Comparison of ENCODE assay signal across 24 mouse cellular contexts in the genomic region with DNA sequence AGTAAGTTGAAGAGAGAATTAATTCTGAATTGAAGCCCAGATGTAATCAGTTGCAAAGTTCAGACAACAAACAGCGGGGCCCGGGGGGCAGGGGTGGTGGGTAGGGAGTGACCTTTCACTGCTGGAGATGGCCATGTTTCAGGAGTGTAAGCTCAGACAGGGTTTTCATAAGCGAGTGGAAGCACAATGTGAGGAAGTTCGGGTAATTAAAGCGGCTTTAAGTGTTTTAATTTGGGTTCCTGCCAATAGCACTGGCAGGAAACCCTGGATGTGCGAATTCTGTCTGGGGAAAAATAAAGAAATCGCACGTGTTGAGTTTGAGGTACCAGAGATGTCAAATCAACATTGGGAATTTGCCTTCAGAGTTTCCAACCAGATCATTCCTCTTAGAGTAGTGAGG.
A peak's percentile ranks its signal among the peaks of the same experiment; 100 is the strongest.
DNase-seq lines count a peak whose midpoint lies in the region; ATAC-seq and TF ChIP-seq lines count a peak whose summit lies in the region.
"Had no signal": no experiment of that assay in that cellular context is flagged by ENCODE, and none has a peak within 500 bp of the region (broad histone marks: within the 10 kb centered on the region; RNA-seq: fewer than 3 reads in every experiment).

No protein-coding gene starts in this region.

- 65% methylated on average over 8 of the region's 8 CpGs for WGBS in forebrain, embryonic 14.5 days
- 89% methylated on average over 8 of the region's 8 CpGs for WGBS in forebrain, embryonic 10.5 days
- WGBS in heart, postnatal 0 days = 59% methylated on average over 8 of the region's 8 CpGs
- 82% methylated on average over 8 of the region's 8 CpGs for WGBS in heart, embryonic 10.5 days
- whole genome bisulfite sequencing in lung, embryonic 16.5 days = 70% methylated on average over 8 of the region's 8 CpGs
- WGBS in lung, adult 2 months = 43% methylated on average over 8 of the region's 8 CpGs

- H3K4me2 ChIP-seq in forebrain, embryonic 14.5 days (ENCODE audit: low read length) = no peak overlapping the region
- H3K4me2 ChIP-seq in heart, postnatal 0 days (ENCODE audit: low read depth, low read length) = no peak overlapping the region
- no peak overlapping the region for H3K4me2 ChIP-seq in lung, embryonic 16.5 days (ENCODE audit: low read depth, low read length)
- H3K4me2 ChIP-seq: limb, embryonic 12.5 days; liver, embryonic 13.5 days; midbrain, embryonic 11.5 days had no signal

- no peak for TF ChIP-seq EP300 in heart, postnatal 0 days (IDR thresholded peaks at IDR 0.05; ENCODE audit: low read depth)

- H3K4me1 ChIP-seq in forebrain, embryonic 14.5 days (ENCODE audit: control insufficient read depth, insufficient read depth, low read length) = no peaks in the 10 kb centered on the region
- H3K4me1 ChIP-seq in forebrain, embryonic 10.5 days = no peaks in the 10 kb centered on the region
- no peaks in the 10 kb centered on the region for H3K4me1 ChIP-seq in heart, postnatal 0 days (ENCODE audit: control insufficient read depth, insufficient read depth)
- H3K4me1 ChIP-seq in heart, embryonic 10.5 days = no peaks in the 10 kb centered on the region
- H3K4me1 ChIP-seq in lung, embryonic 16.5 days (replicated peaks; ENCODE audit: control insufficient read depth, insufficient read depth, low read length) = no peaks in the 10 kb centered on the region
- no peaks in the 10 kb centered on the region; the same call in none of the 2 replicates for H3K4me1 ChIP-seq in lung, adult 2 months (ENCODE audit: control insufficient read depth, insufficient read depth, low read length)
- H3K4me1 ChIP-seq: hindbrain, embryonic 10.5 days; limb, embryonic 12.5 days; liver, embryonic 13.5 days had no signal

- TF ChIP-seq POLR2A in lung, adult 2 months (IDR thresholded peaks at IDR 0.05; ENCODE audit: borderline replicate concordance, extremely low read depth, low read depth, low read length) = no peak

- no peak for TF ChIP-seq CTCF in heart, postnatal 0 days (IDR thresholded peaks at IDR 0.05; ENCODE audit: low read depth)
- TF ChIP-seq CTCF in lung, adult 2 months (IDR thresholded peaks at IDR 0.05; ENCODE audit: insufficient read depth, low read length) = no peak
- no peak for TF ChIP-seq CTCF in layer of hippocampus, adult 2 months (conservative IDR thresholded peaks at IDR 0.05)

- H3K27ac ChIP-seq in forebrain, embryonic 14.5 days (ENCODE audit: low read depth, low read length) = no peak overlapping the region
- no peak overlapping the region for H3K27ac ChIP-seq in forebrain, embryonic 10.5 days
- H3K27ac ChIP-seq in heart, postnatal 0 days (ENCODE audit: low read depth) = no peak overlapping the region
- no peak overlapping the region for H3K27ac ChIP-seq in heart, embryonic 10.5 days
- no peak overlapping the region for H3K27ac ChIP-seq in lung, embryonic 16.5 days (ENCODE audit: low read length)
- no peak overlapping the region for H3K27ac ChIP-seq in layer of hippocampus, adult 2 months
- H3K27ac ChIP-seq: hindbrain, embryonic 10.5 days; hindbrain, postnatal 0 days; limb, embryonic 12.5 days; liver, embryonic 13.5 days had no signal

- H3K4me3 ChIP-seq in forebrain, embryonic 14.5 days (ENCODE audit: low read depth, low read length) = no peak overlapping the region
- H3K4me3 ChIP-seq in forebrain, embryonic 10.5 days = no peak overlapping the region
- no peak overlapping the region for H3K4me3 ChIP-seq in heart, postnatal 0 days (ENCODE audit: low read depth, low read length)
- no peak overlapping the region for H3K4me3 ChIP-seq in heart, embryonic 10.5 days
- no peak overlapping the region for H3K4me3 ChIP-seq in lung, embryonic 16.5 days (ENCODE audit: low read length)
- H3K4me3 ChIP-seq in lung, adult 2 months (replicated peaks; ENCODE audit: extremely low read depth, low read depth, low read length) = no peak overlapping the region
- no peak overlapping the region for H3K4me3 ChIP-seq in layer of hippocampus, adult 2 months
- H3K4me3 ChIP-seq: gastrocnemius, adult 2 months; hindbrain, embryonic 10.5 days; limb, embryonic 12.5 days; liver, embryonic 13.5 days had no signal

- no peaks in the 10 kb centered on the region for H3K9me3 ChIP-seq in forebrain, embryonic 14.5 days (replicated peaks; ENCODE audit: control insufficient read depth, low read length)
- no peaks in the 10 kb centered on the region for H3K9me3 ChIP-seq in forebrain, embryonic 10.5 days
- H3K9me3 ChIP-seq in heart, postnatal 0 days (replicated peaks; ENCODE audit: control insufficient read depth, low read length) = no peaks in the 10 kb centered on the region
- no peaks in the 10 kb centered on the region for H3K9me3 ChIP-seq in heart, embryonic 10.5 days
- no peaks in the 10 kb centered on the region for H3K9me3 ChIP-seq in lung, embryonic 16.5 days (ENCODE audit: control insufficient read depth, low read length)
- H3K9me3 ChIP-seq: hindbrain, embryonic 10.5 days; limb, embryonic 12.5 days; liver, embryonic 13.5 days had no signal

- peak; percentile 45 for DNase-seq in forebrain, embryonic 14.5 days (ENCODE audit: low spot score)
- DNase-seq in forebrain, embryonic 10.5 days (ENCODE audit: extremely low spot score, low spot score) = no peak
- DNase-seq in heart, postnatal 0 days (ENCODE audit: low spot score) = peak; percentile 39
- no peak for DNase-seq in heart, embryonic 10.5 days (ENCODE audit: low spot score)
- DNase-seq in lung, adult 2 months = no peak
- DNase-seq in heart, postnatal 4 days = peak; percentile 8
- no peak for DNase-seq in layer of hippocampus, adult 2 months (ENCODE audit: low spot score in 2 of 2)
- DNase-seq: adrenal gland, postnatal 14 days; cerebellum, adult 18-20 months; cerebellum, postnatal 25 days; embryo, embryonic 11 days; gastrocnemius, adult 2 months; kidney, postnatal 36 days; liver, embryonic 13.5 days; retina, postnatal 1 day; right cerebral cortex, postnatal 4 days had no signal

- H3K9ac ChIP-seq in forebrain, embryonic 14.5 days (ENCODE audit: low read length) = no peak overlapping the region
- H3K9ac ChIP-seq in heart, postnatal 0 days (replicated peaks; ENCODE audit: low read depth, low read length) = no peak overlapping the region
- no peak overlapping the region for H3K9ac ChIP-seq in lung, embryonic 16.5 days (ENCODE audit: low read length)
- H3K9ac ChIP-seq: limb, embryonic 12.5 days; liver, embryonic 13.5 days had no signal

- peak; percentile 32; the same call in 1 of the 2 replicates for ATAC-seq in forebrain, embryonic 14.5 days
- peak; percentile 55; the same call in 1 of the 2 replicates for ATAC-seq in heart, postnatal 0 days (ENCODE audit: insufficient read depth, low read depth)
- ATAC-seq in lung, embryonic 16.5 days (ENCODE audit: low read depth) = peak; percentile 57; the same call in 1 of the 2 replicates
- ATAC-seq: activated CD4-positive, CD25-positive, alpha-beta regulatory T cell, adult 4 months; hindbrain, postnatal 0 days; intestine, postnatal 0 days had no signal

- H3K27me3 ChIP-seq in forebrain, embryonic 14.5 days (replicated peaks; ENCODE audit: control insufficient read depth, insufficient read depth, low read length) = no peaks in the 10 kb centered on the region
- H3K27me3 ChIP-seq in forebrain, embryonic 10.5 days (ENCODE audit: poor library complexity, severe bottlenecking) = no peaks in the 10 kb centered on the region
- H3K27me3 ChIP-seq in heart, postnatal 0 days (ENCODE audit: control insufficient read depth, insufficient read depth, low read length) = no peaks in the 10 kb centered on the region
- H3K27me3 ChIP-seq in heart, embryonic 10.5 days (ENCODE audit: insufficient read depth, poor library complexity, severe bottlenecking) = no peaks in the 10 kb centered on the region
- no peaks in the 10 kb centered on the region for H3K27me3 ChIP-seq in lung, embryonic 16.5 days (ENCODE audit: control insufficient read depth, insufficient read depth, low read depth, low read length)
- H3K27me3 ChIP-seq: limb, embryonic 12.5 days; liver, embryonic 13.5 days had no signal

- H3K36me3 ChIP-seq in forebrain, embryonic 14.5 days (ENCODE audit: control insufficient read depth, insufficient read depth, low read length) = no peaks in the 10 kb centered on the region
- no peaks in the 10 kb centered on the region for H3K36me3 ChIP-seq in forebrain, embryonic 10.5 days (replicated peaks)
- peaks cover 6% of the 10 kb centered on the region; the same call in 1 of the 2 replicates for H3K36me3 ChIP-seq in heart, postnatal 0 days (replicated peaks; ENCODE audit: control insufficient read depth, insufficient read depth, low read length)
- H3K36me3 ChIP-seq in heart, embryonic 10.5 days = no peaks in the 10 kb centered on the region; the same call in 1 of the 2 replicates
- H3K36me3 ChIP-seq in lung, embryonic 16.5 days (ENCODE audit: control insufficient read depth, insufficient read depth, low read length) = peaks cover 5% of the 10 kb centered on the region; the same call in 1 of the 2 replicates
- H3K36me3 ChIP-seq: G1E; hindbrain, embryonic 10.5 days; limb, embryonic 12.5 days; liver, embryonic 13.5 days had no signal

Comparison
In these comparisons a context has a peak if more than half of its experiments do, and no peak if none do; other contexts are left out.
1. DNase-seq: peak in forebrain, embryonic 14.5 days (single experiment), heart, postnatal 0 days (single experiment) and heart, postnatal 4 days (single experiment); none in forebrain, embryonic 10.5 days (single experiment), heart, embryonic 10.5 days (single experiment), lung, adult 2 months (single experiment) and layer of hippocampus, adult 2 months (0 of 2).
2. Peak in every context shown above with its lines, with median percentiles within 50 percentile points of each other: ATAC-seq.